Mouse (Mus musculus): ENCODE data around the gene St3gal4.

DNA sequence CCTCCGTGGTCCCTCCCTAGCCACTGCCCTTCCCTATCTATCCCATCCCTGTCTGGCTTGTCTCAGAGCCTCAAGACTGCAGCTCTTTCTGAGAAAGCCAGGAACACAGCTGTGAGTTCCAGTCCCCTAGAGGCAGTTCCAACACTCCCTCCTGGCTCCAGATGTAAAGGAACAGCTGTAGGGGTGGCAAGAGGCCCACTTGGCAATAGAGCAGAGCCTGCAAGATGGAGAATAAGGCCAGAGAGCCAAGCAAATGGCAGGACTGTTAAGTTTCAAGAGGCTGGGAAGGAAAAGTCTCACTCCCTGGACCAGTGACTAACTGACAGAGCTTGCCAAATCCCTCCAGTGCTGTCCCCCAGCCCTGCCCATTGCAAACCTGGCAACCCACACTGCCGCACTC lies 73.3 kb downstream of the St3gal4 start:
- no peak for TF ChIP-seq CTCF (IDR thresholded peaks at IDR 0.05; ENCODE audit: control insufficient read depth, insufficient read depth, low read length)
- no peak for TF ChIP-seq POLR2A (IDR thresholded peaks at IDR 0.05; ENCODE audit: borderline replicate concordance, control insufficient read depth, low read depth, low read length)

Data from bone marrow, adult 2 months (tissue).